Mouse (Mus musculus): ENCODE measurements around the gene Sec14l4. TPM values are rescaled to one million over a fixed set of nuclear protein-coding genes. Genes with fewer than 3 reads are reported as not detected.

The Sec14l4 gene
- polyA plus RNA-seq, 1 experiment from 2014 or later: 0.41 TPM

- no peaks in the 10 kb centered on the region for H3K9me3 ChIP-seq (ENCODE audit: low read length)
- no peak overlapping the region for H3K4me2 ChIP-seq (replicated peaks; ENCODE audit: low read depth, low read length)
- 63% methylated on average over 9 of the region's 9 CpGs for WGBS
- no peak overlapping the region for H3K4me3 ChIP-seq (ENCODE audit: low read length)
- no peaks in the 10 kb centered on the region for H3K27me3 ChIP-seq (ENCODE audit: insufficient read depth, low read length)
- no peak overlapping the region for H3K27ac ChIP-seq (ENCODE audit: low read length)
- H3K9ac ChIP-seq (replicated peaks; ENCODE audit: low read length): no peak overlapping the region
- ATAC-seq (ENCODE audit: low FRiP score, low TSS enrichment): no peak
- no peaks in the 10 kb centered on the region for H3K4me1 ChIP-seq (ENCODE audit: insufficient read depth, low read length)
- no peaks in the 10 kb centered on the region for H3K36me3 ChIP-seq (ENCODE audit: insufficient read depth, low read length)
Observed at GRCm38 (mm10) chr11:4036365-4037084, 5.3 kb downstream of the Sec14l4 start.

GRCm38 (mm10) chr11:4039951-4040350 lies 8.7 kb downstream of the Sec14l4 start:
- 96% methylated on average over 4 of the region's 4 CpGs for WGBS
- no peak for ATAC-seq (ENCODE audit: low FRiP score, low TSS enrichment)
- H3K27ac ChIP-seq (ENCODE audit: low read length): no peak overlapping the region
- no peaks in the 10 kb centered on the region for H3K9me3 ChIP-seq (ENCODE audit: low read length)
- H3K9ac ChIP-seq (replicated peaks; ENCODE audit: low read length): no peak overlapping the region
- no peak overlapping the region for H3K4me2 ChIP-seq (replicated peaks; ENCODE audit: low read depth, low read length)
- no peaks in the 10 kb centered on the region for H3K36me3 ChIP-seq (ENCODE audit: insufficient read depth, low read length)
- no peaks in the 10 kb centered on the region for H3K4me1 ChIP-seq (ENCODE audit: insufficient read depth, low read length)
- H3K27me3 ChIP-seq (ENCODE audit: insufficient read depth, low read length): no peaks in the 10 kb centered on the region
- no peak overlapping the region for H3K4me3 ChIP-seq (ENCODE audit: low read length)

GRCm38 (mm10) chr11:4041123-4041625 lies 9.9 kb downstream of the Sec14l4 start:
- no peak overlapping the region for H3K4me3 ChIP-seq (ENCODE audit: low read length)
- no peaks in the 10 kb centered on the region for H3K9me3 ChIP-seq (ENCODE audit: low read length)
- 74% methylated on average over 6 of the region's 6 CpGs for WGBS
- H3K36me3 ChIP-seq (ENCODE audit: insufficient read depth, low read length): no peaks in the 10 kb centered on the region
- H3K27ac ChIP-seq (ENCODE audit: low read length): no peak overlapping the region
- H3K4me1 ChIP-seq (ENCODE audit: insufficient read depth, low read length): no peaks in the 10 kb centered on the region
- no peak for ATAC-seq (ENCODE audit: low FRiP score, low TSS enrichment)
- H3K4me2 ChIP-seq (replicated peaks; ENCODE audit: low read depth, low read length): no peak overlapping the region
- H3K9ac ChIP-seq (replicated peaks; ENCODE audit: low read length): no peak overlapping the region
- no peaks in the 10 kb centered on the region for H3K27me3 ChIP-seq (ENCODE audit: insufficient read depth, low read length)

GRCm38 (mm10) chr11:4043081-4043480 lies 11.8 kb downstream of the Sec14l4 start:
- no peak overlapping the region for H3K9ac ChIP-seq (replicated peaks; ENCODE audit: low read length)
- WGBS: 90% methylated on average over 7 of the region's 7 CpGs
- ATAC-seq (ENCODE audit: low FRiP score, low TSS enrichment): no peak
- no peaks in the 10 kb centered on the region for H3K9me3 ChIP-seq (ENCODE audit: low read length)
- no peak overlapping the region for H3K27ac ChIP-seq (ENCODE audit: low read length)
- no peaks in the 10 kb centered on the region for H3K4me1 ChIP-seq (ENCODE audit: insufficient read depth, low read length)
- no peak overlapping the region for H3K4me2 ChIP-seq (replicated peaks; ENCODE audit: low read depth, low read length)
- H3K27me3 ChIP-seq (ENCODE audit: insufficient read depth, low read length): no peaks in the 10 kb centered on the region
- no peaks in the 10 kb centered on the region for H3K36me3 ChIP-seq (ENCODE audit: insufficient read depth, low read length)
- H3K4me3 ChIP-seq (ENCODE audit: low read length): no peak overlapping the region

DNA sequence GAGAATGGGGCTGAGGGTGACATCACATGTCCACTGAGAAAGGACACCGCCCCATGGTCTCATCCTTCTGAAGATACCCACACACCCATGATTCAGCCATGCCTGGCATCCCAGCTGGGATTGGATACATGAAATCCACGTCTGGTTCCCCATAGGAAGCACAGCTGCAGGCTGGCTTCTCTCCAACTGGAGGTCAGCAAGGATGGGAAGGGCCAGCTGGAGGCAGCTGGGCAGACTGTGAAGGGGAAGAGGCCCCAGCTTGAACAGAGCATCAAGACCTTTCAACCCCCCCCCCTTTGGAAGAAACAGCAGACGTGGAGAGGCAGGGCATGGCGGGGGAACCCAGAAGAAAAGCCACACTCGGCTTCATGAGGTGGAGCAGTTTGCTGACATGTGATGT lies 15.3 kb downstream of the Sec14l4 start:
- no peak for ATAC-seq (ENCODE audit: low FRiP score, low TSS enrichment)
- no peak overlapping the region for H3K9ac ChIP-seq (replicated peaks; ENCODE audit: low read length)
- H3K9me3 ChIP-seq (ENCODE audit: low read length): no peaks in the 10 kb centered on the region
- WGBS: 51% methylated on average over 5 of the region's 5 CpGs
- no peak overlapping the region for H3K27ac ChIP-seq (ENCODE audit: low read length)
- no peaks in the 10 kb centered on the region for H3K27me3 ChIP-seq (ENCODE audit: insufficient read depth, low read length)
- no peak overlapping the region for H3K4me2 ChIP-seq (replicated peaks; ENCODE audit: low read depth, low read length)
- H3K4me3 ChIP-seq (ENCODE audit: low read length): no peak overlapping the region
- H3K4me1 ChIP-seq (ENCODE audit: insufficient read depth, low read length): no peaks in the 10 kb centered on the region
- no peaks in the 10 kb centered on the region for H3K36me3 ChIP-seq (ENCODE audit: insufficient read depth, low read length)

DNA sequence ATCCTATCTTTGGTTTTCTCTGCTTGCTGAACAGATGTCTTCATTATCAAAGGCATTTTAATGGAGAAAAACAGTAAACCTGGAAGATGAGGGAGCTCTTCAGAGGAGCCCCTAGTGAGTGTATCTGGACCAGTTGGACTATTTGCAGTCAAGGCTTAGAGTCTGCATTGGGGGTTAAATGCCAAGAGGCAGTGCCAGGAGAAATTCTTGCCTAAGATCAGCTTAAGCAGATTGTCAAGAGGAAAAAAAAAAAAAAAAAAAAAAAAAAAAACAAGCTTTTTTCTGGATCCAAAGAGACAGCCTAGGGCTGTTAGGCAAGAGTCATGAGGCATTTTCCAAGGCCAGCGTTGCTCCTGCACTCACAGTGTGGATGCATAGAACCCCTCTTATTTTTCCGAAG lies 16.5 kb downstream of the Sec14l4 start:
- no peak for ATAC-seq (ENCODE audit: low FRiP score, low TSS enrichment)
- Histone ChIP-seq H3K4me1 (ENCODE audit: insufficient read depth, low read length) (no peaks in the 10 kb centered on the region), H3K27me3 (ENCODE audit: insufficient read depth, low read length) (no peaks in the 10 kb centered on the region), H3K4me2 (replicated peaks; ENCODE audit: low read depth, low read length) (no peak overlapping the region), H3K27ac (ENCODE audit: low read length) (no peak overlapping the region), H3K9ac (replicated peaks; ENCODE audit: low read length) (no peak overlapping the region), H3K36me3 (ENCODE audit: insufficient read depth, low read length) (no peaks in the 10 kb centered on the region), H3K4me3 (ENCODE audit: low read length) (no peak overlapping the region), H3K9me3 (ENCODE audit: low read length) (no peaks in the 10 kb centered on the region)
- 95% methylated on average over 2 of the region's 2 CpGs for WGBS

- no peak overlapping the region for H3K27ac ChIP-seq (ENCODE audit: low read length)
- H3K9ac ChIP-seq (replicated peaks; ENCODE audit: low read length): no peak overlapping the region
- H3K4me1 ChIP-seq (ENCODE audit: insufficient read depth, low read length): no peaks in the 10 kb centered on the region
- no peak overlapping the region for H3K4me3 ChIP-seq (ENCODE audit: low read length)
- H3K4me2 ChIP-seq (replicated peaks; ENCODE audit: low read depth, low read length): no peak overlapping the region
- WGBS: 88% methylated on average over 6 of the region's 6 CpGs
- no peaks in the 10 kb centered on the region for H3K27me3 ChIP-seq (ENCODE audit: insufficient read depth, low read length)
- H3K9me3 ChIP-seq (ENCODE audit: low read length): no peaks in the 10 kb centered on the region
- H3K36me3 ChIP-seq (ENCODE audit: insufficient read depth, low read length): no peaks in the 10 kb centered on the region
- ATAC-seq (ENCODE audit: low FRiP score, low TSS enrichment): no peak
Observed at GRCm38 (mm10) chr11:4048438-4048837, 17.2 kb downstream of the Sec14l4 start.

- Histone ChIP-seq H3K9me3 (ENCODE audit: low read length) (no peaks in the 10 kb centered on the region), H3K4me2 (replicated peaks; ENCODE audit: low read depth, low read length) (no peak overlapping the region), H3K4me3 (ENCODE audit: low read length) (no peak overlapping the region), H3K9ac (replicated peaks; ENCODE audit: low read length) (no peak overlapping the region), H3K4me1 (ENCODE audit: insufficient read depth, low read length) (no peaks in the 10 kb centered on the region), H3K27ac (ENCODE audit: low read length) (no peak overlapping the region), H3K27me3 (ENCODE audit: insufficient read depth, low read length) (no peaks in the 10 kb centered on the region), H3K36me3 (ENCODE audit: insufficient read depth, low read length) (no peaks in the 10 kb centered on the region)
- WGBS: 17% methylated on average over 5 of the region's 5 CpGs
- no peak for ATAC-seq (ENCODE audit: low FRiP score, low TSS enrichment)
Observed at GRCm38 (mm10) chr11:4053586-4053985, 22.3 kb downstream of the Sec14l4 start.

GRCm38 (mm10) chr11:4060866-4061575 lies 29.8 kb downstream of the Sec14l4 start:
- no peak overlapping the region for H3K27ac ChIP-seq (ENCODE audit: low read length)
- WGBS: 69% methylated on average over 5 of the region's 5 CpGs

DNA sequence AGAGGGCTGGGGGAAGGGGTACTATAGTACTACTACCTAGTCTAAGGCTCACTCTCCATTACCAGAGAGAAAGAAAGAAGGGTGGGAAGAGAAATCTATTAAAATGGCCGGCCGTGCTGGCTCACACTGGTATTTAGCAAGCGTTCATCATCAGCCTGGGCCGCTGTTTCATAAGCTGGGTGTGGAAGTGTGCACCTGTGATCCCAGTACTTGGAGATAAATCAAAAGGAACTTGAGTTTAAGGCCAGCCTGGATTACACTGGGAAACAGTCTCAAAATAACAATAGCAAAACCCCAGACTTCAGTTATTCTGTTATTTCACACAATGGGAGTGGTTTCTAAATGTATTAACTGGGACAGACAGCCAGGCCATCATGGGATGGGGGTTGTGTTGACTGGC lies 31.3 kb downstream of the Sec14l4 start:
- Histone ChIP-seq H3K36me3 (ENCODE audit: insufficient read depth, low read length) (no peaks in the 10 kb centered on the region), H3K4me3 (ENCODE audit: low read length) (no peak overlapping the region), H3K9me3 (ENCODE audit: low read length) (no peaks in the 10 kb centered on the region), H3K27me3 (ENCODE audit: insufficient read depth, low read length) (no peaks in the 10 kb centered on the region), H3K4me1 (ENCODE audit: insufficient read depth, low read length) (no peaks in the 10 kb centered on the region), H3K4me2 (replicated peaks; ENCODE audit: low read depth, low read length) (no peak overlapping the region), H3K9ac (replicated peaks; ENCODE audit: low read length) (no peak overlapping the region), H3K27ac (ENCODE audit: low read length) (no peak overlapping the region)
- 92% methylated on average over 4 of the region's 4 CpGs for WGBS
- no peak for ATAC-seq (ENCODE audit: low FRiP score, low TSS enrichment)

More at GRCm38 (mm10) chr11:4060866-4061575, 29.8 kb downstream of the Sec14l4 start:
- Histone ChIP-seq H3K9me3 (ENCODE audit: low read length) (no peaks in the 10 kb centered on the region), H3K4me2 (replicated peaks; ENCODE audit: low read depth, low read length) (no peak overlapping the region), H3K4me1 (ENCODE audit: insufficient read depth, low read length) (no peaks in the 10 kb centered on the region), H3K36me3 (ENCODE audit: insufficient read depth, low read length) (no peaks in the 10 kb centered on the region), H3K9ac (replicated peaks; ENCODE audit: low read length) (no peak overlapping the region), H3K4me3 (ENCODE audit: low read length) (no peak overlapping the region), H3K27me3 (ENCODE audit: insufficient read depth, low read length) (no peaks in the 10 kb centered on the region)
- ATAC-seq (ENCODE audit: low FRiP score, low TSS enrichment): no peak

Data from kidney, embryonic 16.5 days (tissue).